Mouse (Mus musculus) intestine, postnatal 0 days (tissue): Measurements from ENCODE around the gene Gm10300. TPM values are rescaled to one million over a fixed set of nuclear protein-coding genes. Genes with fewer than 3 reads are reported as not detected.

Experiments
- ATAC-seq: fragments of 200-750 bp; cut with Nextera tagmentation; 2 replicates; pipeline ENCODE4 v1.8.0; 2017; ENCODE audit warnings: mild to moderate bottlenecking, moderate TSS enrichment, moderate library complexity
- H3K27ac ChIP-seq: fragments of 300-500 bp; sonication (generic); 2 replicates; pipeline ENCODE4 v1.5.1; 2014; ENCODE audit warnings: mild to moderate bottlenecking, low read depth, low read length, moderate library complexity
- H3K27me3 ChIP-seq: fragments of 300-500 bp; sonication (generic); replicated peaks from 2 replicates; pipeline ENCODE4 v1.6.1; 2014; ENCODE audit warnings: low read length, mixed read lengths; ENCODE audit not compliant: control insufficient read depth, insufficient read depth
- H3K36me3 ChIP-seq: fragments of 300-500 bp; sonication (generic); 2 replicates; pipeline ENCODE4 v1.6.1; 2014; ENCODE audit warnings: mild to moderate bottlenecking, moderate library complexity; ENCODE audit not compliant: control insufficient read depth, insufficient read depth
- H3K4me1 ChIP-seq: fragments of 300-500 bp; sonication (generic); replicated peaks from 2 replicates; pipeline ENCODE4 v1.6.1; 2014; ENCODE audit warnings: antibody characterized with exemption, low read length, mixed read lengths; ENCODE audit not compliant: control insufficient read depth, insufficient read depth
- H3K4me2 ChIP-seq: fragments of 300-500 bp; sonication (generic); replicated peaks from 2 replicates; pipeline ENCODE4 v1.6.1; 2014; ENCODE audit warnings: low read depth, mild to moderate bottlenecking, moderate library complexity
- H3K4me3 ChIP-seq: fragments of 300-500 bp; sonication (generic); 2 replicates; pipeline ENCODE4 v1.5.1; 2014; ENCODE audit warnings: low read depth, low read length
- H3K9ac ChIP-seq: fragments of 300-500 bp; sonication (generic); 2 replicates; pipeline ENCODE4 v1.6.1; 2014; ENCODE audit warnings: mild to moderate bottlenecking, low read depth, low read length
- H3K9me3 ChIP-seq: fragments of 300-500 bp; sonication (generic); 2 replicates; pipeline ENCODE4 v1.6.1; 2016; ENCODE audit warnings: mixed run types; ENCODE audit not compliant: control insufficient read depth
- CTCF ChIP-seq: sonication (generic); IDR thresholded peaks from 2 replicates; pipeline ENCODE4 v1.5.1; 2016; ENCODE audit warnings: low read depth, mild to moderate bottlenecking, control low read depth, antibody characterized with exemption, moderate library complexity
- WGBS: fragments of 180-500 bp; shearing (Covaris S2); extraction: QIAGEN DNeasy Blood & Tissue Kit; methylation state at CpG from one replicate; pipeline ENCODE4 v1.1.7; 2014; 5-methylcytosine and 5-hydroxymethylcytosine counted together
- polyA plus RNA-seq: library from polyadenylated mRNA; unstranded; fragments of >200 nt; fragmentation: Nextera tagmentation; extraction: Ambion mirVana; gene quantifications from 2 replicates; pipeline ENCODE4 v1.2.1, GENCODE M21; 2015

Gm10300 gene
- 0.08 and 0.09 TPM in 2 replicates for polyA plus RNA-seq

GRCm38 (mm10) chr4:132074077-132074932 is at the start of gene Gm10300:
Gm10300 (plus strand) TSS chr4:132074697.
- Histone ChIP-seq H3K4me3 (peak within 1 kb of the TSS; percentile 90), H3K9ac (peak within 1 kb of the TSS; percentile 89), H3K9me3 (no peaks in the 10 kb centered on the region), H3K4me1 (peaks cover 4% of the 10 kb centered on the region; the same call in 1 of the 2 replicates), H3K27me3 (no peaks in the 10 kb centered on the region), H3K36me3 (no peaks in the 10 kb centered on the region; the same call in 1 of the 2 replicates), H3K27ac (peak within 1 kb of the TSS; percentile 93), H3K4me2 (peak within 1 kb of the TSS; percentile 95)
- WGBS, result under 1% methylated on average over 42 of the region's 42 CpGs
- peak; percentile 20 for ATAC-seq
- no peak for TF ChIP-seq CTCF

GRCm38 (mm10) chr4:132025264-132025663 is 49.2 kb upstream of the Gm10300 start:
- H3K4me1 ChIP-seq, result no peaks in the 10 kb centered on the region
- H3K27me3 ChIP-seq, result no peaks in the 10 kb centered on the region
- no peak overlapping the region for H3K4me2 ChIP-seq
- no peaks in the 10 kb centered on the region for H3K36me3 ChIP-seq
- no peak overlapping the region for H3K27ac ChIP-seq
- H3K9ac ChIP-seq, result no peak overlapping the region
- TF ChIP-seq CTCF, result no peak
- no peak for ATAC-seq
- WGBS, result 48% methylated on average over 2 of the region's 2 CpGs
- H3K9me3 ChIP-seq, result no peaks in the 10 kb centered on the region
- H3K4me3 ChIP-seq, result no peak overlapping the region

- no peak overlapping the region for H3K4me3 ChIP-seq
- no peak for TF ChIP-seq CTCF
- H3K9ac ChIP-seq, result no peak overlapping the region
- no peaks in the 10 kb centered on the region for H3K4me1 ChIP-seq
- no peaks in the 10 kb centered on the region for H3K27me3 ChIP-seq
- no peaks in the 10 kb centered on the region for H3K36me3 ChIP-seq
- no peaks in the 10 kb centered on the region for H3K9me3 ChIP-seq
- 44% methylated on average over 5 of the region's 5 CpGs for WGBS
- H3K4me2 ChIP-seq, result no peak overlapping the region
- ATAC-seq, result no peak
- H3K27ac ChIP-seq, result no peak overlapping the region
These were observed 48.6 kb upstream of the Gm10300 start for GRCm38 (mm10) chr4:132025738-132026527.

DNA sequence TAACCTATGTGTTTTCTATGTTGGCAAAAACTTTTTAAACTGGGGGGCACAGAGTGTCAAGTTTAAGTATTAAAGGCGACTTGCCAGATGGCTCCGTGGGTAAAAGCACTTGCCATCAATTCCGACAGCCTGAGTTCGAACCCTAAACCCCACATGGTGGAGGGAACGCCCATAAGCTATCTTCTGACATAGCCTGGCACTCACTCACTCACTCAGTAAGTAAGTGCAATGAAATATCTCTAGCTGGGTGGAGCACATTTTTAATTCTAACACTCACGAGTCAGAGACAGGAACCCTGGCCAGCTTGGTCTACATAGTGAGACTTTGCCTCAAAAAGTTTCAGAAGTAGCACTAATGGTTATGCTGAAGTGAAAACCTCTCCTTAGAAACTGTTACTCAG is 47.3 kb upstream of the Gm10300 start:
- H3K36me3 ChIP-seq, result no peaks in the 10 kb centered on the region
- TF ChIP-seq CTCF, result no peak
- WGBS, result 86% methylated on average over 6 of the region's 6 CpGs
- no peaks in the 10 kb centered on the region for H3K27me3 ChIP-seq
- H3K27ac ChIP-seq, result no peak overlapping the region
- H3K9me3 ChIP-seq, result no peaks in the 10 kb centered on the region
- no peak overlapping the region for H3K4me2 ChIP-seq
- ATAC-seq, result no peak
- no peaks in the 10 kb centered on the region for H3K4me1 ChIP-seq
- H3K4me3 ChIP-seq, result no peak overlapping the region
- no peak overlapping the region for H3K9ac ChIP-seq

DNA sequence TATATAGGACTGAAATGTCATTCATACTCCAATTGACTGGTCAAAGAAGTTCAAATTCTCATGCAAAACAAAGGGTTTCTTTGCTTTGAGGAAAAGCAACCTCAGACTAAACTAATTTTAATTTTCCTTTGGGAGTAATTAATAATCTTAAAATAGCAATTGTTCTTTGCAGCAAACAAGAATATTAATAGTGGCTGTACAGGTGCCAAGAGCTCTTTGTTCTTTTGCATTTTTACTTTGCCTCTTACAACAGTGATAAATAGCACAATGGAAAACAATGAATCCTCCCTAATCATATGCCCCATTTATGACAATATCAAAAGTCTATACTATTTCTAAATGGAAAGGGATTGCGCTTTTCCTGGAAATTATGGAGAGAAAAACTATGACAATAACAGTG is 46.7 kb upstream of the Gm10300 start:
- H3K36me3 ChIP-seq, result no peaks in the 10 kb centered on the region
- H3K4me2 ChIP-seq, result no peak overlapping the region
- 98% methylated on average over 1 of the region's 1 CpGs for WGBS

More for the DNA sequence above, 46.7 kb upstream of the Gm10300 start:
- no peaks in the 10 kb centered on the region for H3K9me3 ChIP-seq
- no peak overlapping the region for H3K4me3 ChIP-seq
- no peak overlapping the region for H3K9ac ChIP-seq
- ATAC-seq, result no peak
- H3K27ac ChIP-seq, result no peak overlapping the region
- H3K4me1 ChIP-seq, result no peaks in the 10 kb centered on the region
- no peaks in the 10 kb centered on the region for H3K27me3 ChIP-seq
- TF ChIP-seq CTCF, result no peak
